Mouse (Mus musculus): ENCODE data around the gene Gigyf2. TPM values are rescaled to one million over a fixed set of nuclear protein-coding genes. Genes with fewer than 3 reads are reported as not detected.

Gene Gigyf2
- polyA plus RNA-seq, 1 experiment = 14.4 TPM

DNA sequence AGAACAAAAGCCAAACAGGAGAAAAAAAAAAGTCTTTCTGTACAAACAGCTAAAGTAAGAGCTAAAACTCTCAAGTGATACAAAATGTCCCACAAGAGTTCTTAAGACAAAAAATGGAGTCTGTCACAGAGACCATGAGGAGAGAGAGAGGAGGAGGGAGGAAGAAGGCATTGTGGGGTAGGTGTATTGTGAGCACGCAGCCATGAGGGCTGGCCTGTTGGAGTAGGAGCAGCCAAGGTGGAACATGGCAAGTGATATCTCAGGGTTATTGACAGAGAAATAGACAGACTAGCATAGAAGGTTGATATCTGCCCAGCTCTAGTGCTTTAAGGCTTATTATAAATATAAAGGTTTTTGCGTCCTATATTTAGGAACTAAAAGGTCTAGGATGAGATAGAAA, 14.1 kb upstream of the Gigyf2 start:
- Histone ChIP-seq H3K4me3 (ENCODE audit: insufficient read depth, poor library complexity, severe bottlenecking) (no peak overlapping the region), H3K79me3 (ENCODE audit: low read depth) (no peaks in the 10 kb centered on the region), H3K36me3 (ENCODE audit: control insufficient read depth, insufficient read depth) (no peaks in the 10 kb centered on the region), H3K27me3 (ENCODE audit: control insufficient read depth, insufficient read depth, insufficient read length) (no peaks in the 10 kb centered on the region), H3ac (ENCODE audit: control insufficient read depth, insufficient read length, low read depth) (no peak overlapping the region), H3K79me2 (ENCODE audit: control insufficient read depth, insufficient read depth) (no peaks in the 10 kb centered on the region)
- no peak for TF ChIP-seq CTCF (IDR thresholded peaks at IDR 0.05; ENCODE audit: control insufficient read depth, insufficient read depth, insufficient read length)
- no peak for TF ChIP-seq MYOG (IDR thresholded peaks at IDR 0.05; ENCODE audit: control insufficient read depth, extremely low read depth, insufficient read length)
- no peak for TF ChIP-seq FOSL1 (IDR thresholded peaks at IDR 0.05; ENCODE audit: insufficient read depth, low read length, poor library complexity, severe bottlenecking)

DNA sequence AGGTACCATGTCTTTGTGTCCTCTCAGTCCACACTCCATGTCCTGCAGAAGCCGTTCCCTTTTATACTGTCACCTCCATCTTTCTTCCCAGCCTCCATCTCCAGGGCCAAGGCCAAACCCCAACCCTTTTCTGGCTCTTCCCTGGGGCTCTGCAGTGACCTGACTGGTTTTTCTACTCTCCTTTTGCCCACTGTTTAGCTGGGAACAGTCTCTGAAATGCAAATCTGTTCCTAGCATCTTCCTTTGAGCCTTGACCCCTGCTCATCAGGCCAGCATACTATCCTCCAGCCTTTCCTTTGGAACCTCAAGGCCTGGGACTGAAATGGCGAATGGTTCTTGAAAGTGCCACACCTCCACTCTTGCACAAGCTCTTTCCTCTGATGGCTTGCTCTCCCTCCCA, 13.7 kb upstream of the Gigyf2 start:
- Histone ChIP-seq H3ac (ENCODE audit: control insufficient read depth, insufficient read length, low read depth) (no peak overlapping the region), H3K4me3 (ENCODE audit: insufficient read depth, poor library complexity, severe bottlenecking) (no peak overlapping the region), H3K79me2 (ENCODE audit: control insufficient read depth, insufficient read depth) (no peaks in the 10 kb centered on the region), H3K79me3 (ENCODE audit: low read depth) (no peaks in the 10 kb centered on the region), H3K27me3 (ENCODE audit: control insufficient read depth, insufficient read depth, insufficient read length) (no peaks in the 10 kb centered on the region), H3K36me3 (ENCODE audit: control insufficient read depth, insufficient read depth) (no peaks in the 10 kb centered on the region)
- TF ChIP-seq MYOG (IDR thresholded peaks at IDR 0.05; ENCODE audit: control insufficient read depth, extremely low read depth, insufficient read length) (no peak), CTCF (IDR thresholded peaks at IDR 0.05; ENCODE audit: control insufficient read depth, insufficient read depth, insufficient read length) (no peak), FOSL1 (IDR thresholded peaks at IDR 0.05; ENCODE audit: insufficient read depth, low read length, poor library complexity, severe bottlenecking) (no peak), CEBPB (IDR thresholded peaks at IDR 0.05; ENCODE audit: low read depth) (no peak), MAX (IDR thresholded peaks at IDR 0.05) (no peak), USF1 (IDR thresholded peaks at IDR 0.05; ENCODE audit: low read depth) (no peak), MYOD1 (IDR thresholded peaks at IDR 0.05; ENCODE audit: control insufficient read depth, insufficient read length, low read depth) (no peak)

DNA sequence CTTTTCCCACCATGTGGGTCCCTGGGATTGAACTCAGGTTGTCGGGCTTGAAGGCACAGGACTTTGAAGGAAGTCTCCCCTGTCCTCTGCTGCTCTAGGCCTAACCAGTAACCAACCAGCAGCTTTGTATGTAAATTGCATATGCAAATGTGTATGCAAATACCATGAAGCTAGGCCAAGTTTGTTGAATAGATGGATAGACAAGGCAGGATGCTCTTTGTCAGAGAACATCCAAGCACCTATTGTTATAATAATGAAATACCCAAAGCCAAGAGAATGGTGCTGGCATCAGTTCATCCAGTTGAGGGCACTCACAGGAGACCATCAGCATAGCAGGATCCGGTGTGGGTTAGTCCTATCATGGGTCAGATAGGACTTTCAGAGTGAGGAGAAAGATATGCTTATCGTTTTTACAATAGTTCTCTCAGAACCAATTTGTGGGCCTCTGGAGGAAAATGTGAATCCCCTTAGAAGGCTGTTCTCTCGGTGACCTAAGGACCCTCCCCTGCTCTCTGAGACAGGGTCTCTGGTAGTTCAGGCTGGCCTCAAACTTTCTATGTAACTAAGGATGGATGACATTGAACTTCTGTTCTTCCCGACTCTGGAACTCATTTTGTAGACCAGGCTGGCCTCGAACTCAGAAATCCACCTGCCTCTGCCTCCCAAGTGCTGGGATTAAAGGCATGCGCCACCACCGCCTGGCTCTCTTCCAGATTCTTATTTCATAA, 12.8 kb upstream of the Gigyf2 start:
- H3K79me3 ChIP-seq (ENCODE audit: low read depth) = no peaks in the 10 kb centered on the region
- no peaks in the 10 kb centered on the region for H3K36me3 ChIP-seq (ENCODE audit: control insufficient read depth, insufficient read depth)
- no peak overlapping the region for H3K4me3 ChIP-seq (ENCODE audit: insufficient read depth, poor library complexity, severe bottlenecking)
- TF ChIP-seq CEBPB (IDR thresholded peaks at IDR 0.05; ENCODE audit: low read depth) (no peak), MYOG (IDR thresholded peaks at IDR 0.05; ENCODE audit: control insufficient read depth, extremely low read depth, insufficient read length) (no peak), CTCF (IDR thresholded peaks at IDR 0.05; ENCODE audit: control insufficient read depth, insufficient read depth, insufficient read length) (no peak), FOSL1 (IDR thresholded peaks at IDR 0.05; ENCODE audit: insufficient read depth, low read length, poor library complexity, severe bottlenecking) (no peak), MAX (IDR thresholded peaks at IDR 0.05) (no peak), USF1 (IDR thresholded peaks at IDR 0.05; ENCODE audit: low read depth) (no peak), MYOD1 (IDR thresholded peaks at IDR 0.05; ENCODE audit: control insufficient read depth, insufficient read length, low read depth) (no peak)
- H3K79me2 ChIP-seq (ENCODE audit: control insufficient read depth, insufficient read depth) = no peaks in the 10 kb centered on the region
- H3K27me3 ChIP-seq (ENCODE audit: control insufficient read depth, insufficient read depth, insufficient read length) = no peaks in the 10 kb centered on the region
- H3ac ChIP-seq (ENCODE audit: control insufficient read depth, insufficient read length, low read depth) = no peak overlapping the region

DNA sequence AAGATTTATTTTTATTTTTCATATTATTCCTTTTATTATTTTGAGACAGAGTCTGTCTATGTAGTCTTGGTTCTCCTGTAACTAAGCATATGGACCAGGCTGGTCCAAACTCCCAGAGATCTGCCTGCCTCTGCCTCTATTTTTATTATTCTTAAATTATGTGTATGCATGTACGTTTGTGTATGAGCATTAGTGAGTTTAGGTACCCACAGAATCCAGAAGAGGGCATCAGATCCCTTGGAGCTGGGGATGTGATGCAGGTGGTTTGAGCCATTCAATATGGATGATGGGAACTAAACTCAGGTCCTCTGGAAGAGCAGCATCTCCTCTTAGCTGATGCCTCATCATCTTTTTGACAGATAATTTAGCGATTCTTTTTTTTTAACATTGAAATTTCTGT, 11.4 kb upstream of the Gigyf2 start:
- Histone ChIP-seq H3ac (ENCODE audit: control insufficient read depth, insufficient read length, low read depth) (no peak overlapping the region), H3K27me3 (ENCODE audit: control insufficient read depth, insufficient read depth, insufficient read length) (no peaks in the 10 kb centered on the region), H3K79me2 (ENCODE audit: control insufficient read depth, insufficient read depth) (no peaks in the 10 kb centered on the region), H3K36me3 (ENCODE audit: control insufficient read depth, insufficient read depth) (no peaks in the 10 kb centered on the region), H3K4me3 (ENCODE audit: insufficient read depth, poor library complexity, severe bottlenecking) (no peak overlapping the region), H3K79me3 (ENCODE audit: low read depth) (no peaks in the 10 kb centered on the region)
- TF ChIP-seq MAX (IDR thresholded peaks at IDR 0.05) (no peak), MYOD1 (IDR thresholded peaks at IDR 0.05; ENCODE audit: control insufficient read depth, insufficient read length, low read depth) (no peak), MYOG (IDR thresholded peaks at IDR 0.05; ENCODE audit: control insufficient read depth, extremely low read depth, insufficient read length) (no peak), USF1 (IDR thresholded peaks at IDR 0.05; ENCODE audit: low read depth) (no peak), CTCF (IDR thresholded peaks at IDR 0.05; ENCODE audit: control insufficient read depth, insufficient read depth, insufficient read length) (no peak), CEBPB (IDR thresholded peaks at IDR 0.05; ENCODE audit: low read depth) (no peak)

DNA sequence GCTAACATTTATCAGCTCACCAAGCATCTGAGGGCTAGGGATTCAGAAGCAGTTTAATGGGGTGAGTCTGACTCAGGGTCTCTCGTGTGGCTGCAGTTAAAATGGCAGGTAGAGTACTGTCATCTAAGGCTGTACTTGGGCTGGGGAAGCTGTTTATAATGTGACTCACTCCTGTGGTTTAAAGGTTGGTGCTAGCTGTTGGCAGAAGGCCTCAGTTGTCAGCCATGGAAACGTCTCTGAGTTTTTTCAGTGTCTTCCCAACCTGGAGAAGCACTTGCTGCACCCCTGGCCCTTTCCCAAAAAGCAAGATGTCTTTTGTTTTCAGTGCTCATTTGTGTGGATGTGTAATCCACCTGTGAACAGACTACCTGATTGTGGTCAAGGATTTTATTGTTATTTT, 10.9 kb upstream of the Gigyf2 start:
- H3K36me3 ChIP-seq (ENCODE audit: control insufficient read depth, insufficient read depth) = no peaks in the 10 kb centered on the region
- TF ChIP-seq MYOD1 (IDR thresholded peaks at IDR 0.05; ENCODE audit: control insufficient read depth, insufficient read length, low read depth) (peak; percentile 39), USF1 (IDR thresholded peaks at IDR 0.05; ENCODE audit: low read depth) (no peak), CEBPB (IDR thresholded peaks at IDR 0.05; ENCODE audit: low read depth) (no peak), FOSL1 (IDR thresholded peaks at IDR 0.05; ENCODE audit: insufficient read depth, low read length, poor library complexity, severe bottlenecking) (peak; percentile 41), CTCF (IDR thresholded peaks at IDR 0.05; ENCODE audit: control insufficient read depth, insufficient read depth, insufficient read length) (no peak), MYOG (IDR thresholded peaks at IDR 0.05; ENCODE audit: control insufficient read depth, extremely low read depth, insufficient read length) (no peak), MAX (IDR thresholded peaks at IDR 0.05) (no peak)

DNA sequence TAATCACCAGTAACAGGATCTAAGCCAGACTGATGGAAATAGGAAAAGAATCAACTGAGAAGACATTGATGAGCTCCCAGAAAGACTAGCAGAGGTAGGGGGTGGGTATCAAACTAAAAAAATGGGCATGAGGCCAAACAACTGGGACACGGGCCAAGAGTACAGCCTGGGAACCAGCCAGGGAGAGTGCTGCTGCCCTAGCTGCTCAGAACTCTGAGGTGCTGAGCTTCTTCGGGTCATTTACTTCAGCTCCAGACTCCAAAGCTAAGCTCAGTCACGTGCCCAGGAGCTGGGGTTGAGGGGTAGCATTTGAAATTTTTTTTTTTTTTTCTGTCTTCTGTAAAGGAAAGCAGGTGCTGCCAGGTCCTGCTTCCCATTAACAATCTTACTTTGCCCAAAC, 10.1 kb upstream of the Gigyf2 start:
- H3K79me2 ChIP-seq (ENCODE audit: control insufficient read depth, insufficient read depth) = no peaks in the 10 kb centered on the region
- no peak for TF ChIP-seq CTCF (IDR thresholded peaks at IDR 0.05; ENCODE audit: control insufficient read depth, insufficient read depth, insufficient read length)
- TF ChIP-seq MYOD1 (IDR thresholded peaks at IDR 0.05; ENCODE audit: control insufficient read depth, insufficient read length, low read depth) = no peak
- TF ChIP-seq FOSL1 (IDR thresholded peaks at IDR 0.05; ENCODE audit: insufficient read depth, low read length, poor library complexity, severe bottlenecking) = no peak
- peak; percentile 39 for TF ChIP-seq USF1 (IDR thresholded peaks at IDR 0.05; ENCODE audit: low read depth)
- H3K4me3 ChIP-seq (ENCODE audit: insufficient read depth, poor library complexity, severe bottlenecking) = no peak overlapping the region
- no peaks in the 10 kb centered on the region for H3K79me3 ChIP-seq (ENCODE audit: low read depth)
- no peaks in the 10 kb centered on the region for H3K36me3 ChIP-seq (ENCODE audit: control insufficient read depth, insufficient read depth)
- no peak overlapping the region for H3ac ChIP-seq (ENCODE audit: control insufficient read depth, insufficient read length, low read depth)
- no peaks in the 10 kb centered on the region for H3K27me3 ChIP-seq (ENCODE audit: control insufficient read depth, insufficient read depth, insufficient read length)

More for the DNA sequence above, 10.9 kb upstream of the Gigyf2 start:
- H3K4me3 ChIP-seq (ENCODE audit: insufficient read depth, poor library complexity, severe bottlenecking) = no peak overlapping the region
- H3K79me3 ChIP-seq (ENCODE audit: low read depth) = no peaks in the 10 kb centered on the region
- no peaks in the 10 kb centered on the region for H3K79me2 ChIP-seq (ENCODE audit: control insufficient read depth, insufficient read depth)
- H3K27me3 ChIP-seq (ENCODE audit: control insufficient read depth, insufficient read depth, insufficient read length) = no peaks in the 10 kb centered on the region
- no peak overlapping the region for H3ac ChIP-seq (ENCODE audit: control insufficient read depth, insufficient read length, low read depth)
